Mouse (Mus musculus) CH12F3 (cell line): ENCODE data around the gene Gkn2.

ENCODE experiments used
- in situ Hi-C: fragments of 300-500 bp; cut with MboI; formaldehyde crosslinking; loops from 2 replicates; pipeline ENCODE4 v1.14.3; 2020; ENCODE audit warnings: low sequenced_read_pairs

Gene Gkn2

GRCm38 (mm10) chr6:87373057-87373456 is at the start of gene Gkn2:
Gene Gkn2 (plus strand): TSS chr6:87373357.
- in situ Hi-C loops, result no loop called here

DNA sequence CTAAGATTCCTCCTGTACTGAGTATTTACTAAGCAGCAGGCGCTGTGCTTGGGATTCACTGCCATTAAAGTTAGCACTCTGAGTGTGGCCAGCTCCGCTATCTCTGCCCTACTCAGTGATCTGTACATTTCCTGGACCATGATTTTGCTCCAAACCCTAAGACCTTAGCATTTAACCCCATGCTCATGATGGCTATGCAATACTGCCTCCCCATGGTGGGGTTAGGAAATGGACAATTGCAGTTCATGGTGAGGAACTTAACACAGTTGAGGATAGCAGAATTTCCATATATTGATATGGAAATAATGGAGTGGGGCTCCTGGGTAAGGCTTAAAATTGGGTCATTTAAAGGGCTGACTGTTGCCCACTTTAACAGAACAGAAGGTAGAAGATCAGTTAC is 49.8 kb upstream of the Gkn2 start:
- in situ Hi-C loops, result loop anchor here (10.0 kb wide), 1 partner anchor 219 kb away; the partner anchor contains the start of gene D6Ertd527e

DNA sequence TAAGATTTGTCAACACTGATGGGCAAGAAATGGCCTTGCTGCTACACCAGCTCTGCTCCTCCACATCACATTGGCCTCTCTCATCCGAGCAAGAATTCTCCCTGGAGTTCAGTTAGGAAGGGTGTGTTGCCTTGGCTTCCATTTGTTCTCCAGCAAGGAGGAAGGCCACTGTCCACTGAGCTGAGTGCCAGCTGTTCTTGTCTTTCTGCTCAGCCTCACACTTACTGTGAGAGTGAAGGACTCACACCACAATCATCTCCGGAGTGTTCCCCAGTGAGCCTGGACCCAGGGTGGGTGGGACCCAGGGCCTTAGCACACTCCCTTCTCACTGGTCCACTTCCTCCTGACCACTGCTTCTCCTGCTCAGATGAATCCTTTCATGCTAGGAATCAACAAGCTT is 46.2 kb upstream of the Gkn2 start:
- in situ Hi-C loops, result loop anchor here (10.0 kb wide), 1 partner anchor 222 kb away; the partner anchor contains the start of gene D6Ertd527e

DNA sequence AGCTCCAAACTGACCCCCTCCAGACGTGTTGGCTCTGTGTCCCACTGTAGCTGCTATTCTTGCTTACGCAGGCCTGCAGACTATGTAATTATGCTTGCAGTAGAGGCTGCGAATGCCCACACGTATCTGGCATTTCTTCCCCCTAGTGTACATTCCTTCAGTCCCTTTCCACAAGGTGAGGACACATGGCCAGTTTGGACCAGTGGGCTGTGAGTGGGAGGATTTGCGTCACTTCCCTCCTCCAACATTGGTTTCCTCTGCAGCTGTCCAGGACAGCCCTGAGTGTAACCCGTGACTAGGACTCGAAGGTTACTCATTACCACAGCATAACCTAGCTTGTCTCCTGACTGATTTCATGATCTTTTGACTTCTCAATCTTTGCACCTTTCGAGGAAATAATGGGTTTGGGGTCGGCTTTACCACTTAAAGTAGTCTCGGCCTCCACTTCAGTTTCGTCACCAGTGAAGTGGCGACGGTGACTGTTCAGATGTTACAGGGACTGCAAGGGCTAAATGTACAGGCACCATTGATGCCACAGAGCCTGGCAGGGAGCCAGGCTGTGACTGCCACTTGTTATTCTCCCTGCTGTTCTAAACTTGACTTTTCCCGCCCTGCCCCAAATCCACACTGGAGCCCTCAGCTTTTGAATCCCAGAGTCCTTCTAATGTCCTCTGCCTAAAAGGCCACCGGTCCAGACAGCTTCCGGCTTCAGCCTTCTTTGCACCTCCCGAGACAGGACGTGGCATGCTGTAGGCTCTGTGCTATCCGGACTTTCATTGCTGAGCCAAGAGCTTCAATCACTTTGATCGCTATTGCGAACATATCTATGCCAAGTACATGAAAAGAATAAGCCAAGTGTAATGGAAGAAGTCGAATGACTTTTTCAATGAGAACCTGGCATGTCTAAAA is 44.6 kb upstream of the Gkn2 start:
- in situ Hi-C loops, result loop anchor here (10.0 kb wide), 1 partner anchor 224 kb away; the partner anchor contains the start of gene D6Ertd527e

GRCm38 (mm10) chr6:87332380-87332779 is 40.8 kb upstream of the Gkn2 start:
- in situ Hi-C loops, result no loop called here

DNA sequence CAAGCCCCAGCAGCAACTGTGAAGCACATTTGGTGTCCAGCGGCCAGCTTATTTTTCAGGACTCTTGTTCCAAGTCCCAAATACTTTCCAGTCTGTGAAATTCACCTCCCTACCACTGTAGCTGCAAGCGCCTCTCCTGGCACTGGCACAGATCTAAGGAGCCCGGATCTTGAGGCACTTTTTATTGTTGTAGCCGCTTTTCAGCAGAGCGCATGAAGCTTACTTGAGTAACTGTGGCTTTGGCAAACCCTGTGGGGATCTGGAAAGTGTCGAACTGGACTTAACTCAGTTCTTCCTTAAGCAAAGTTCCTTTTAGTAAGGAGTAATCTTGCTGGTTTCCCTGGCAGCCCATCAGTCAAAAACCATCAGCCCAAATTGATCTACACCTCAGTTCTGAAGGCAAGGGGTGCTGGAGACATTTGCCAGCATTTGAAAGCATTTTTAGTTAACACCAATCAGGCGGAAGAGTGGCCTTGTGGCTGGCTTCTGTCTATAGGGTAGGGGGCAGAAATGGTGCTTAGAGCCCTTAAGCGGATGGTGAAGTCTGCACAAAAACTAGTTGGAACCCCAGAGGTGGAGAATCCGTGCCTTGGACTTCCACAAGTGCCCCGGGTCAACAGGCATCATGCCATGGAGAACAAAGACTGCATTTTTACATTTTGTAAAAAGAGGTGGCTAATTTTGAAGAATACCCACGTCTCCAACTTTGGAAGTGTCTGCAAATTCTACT is 38.6 kb upstream of the Gkn2 start:
- in situ Hi-C loops, result no loop called here

- in situ Hi-C loops, result no loop called here
These were observed 37.8 kb upstream of the Gkn2 start, which contains the start of gene Antxr1 for GRCm38 (mm10) chr6:87335091-87335934. Gene Antxr1 (minus strand): TSS chr6:87335821.

- in situ Hi-C loops, result no loop called here
These were observed 37.2 kb upstream of the Gkn2 start for GRCm38 (mm10) chr6:87335935-87336295.

DNA sequence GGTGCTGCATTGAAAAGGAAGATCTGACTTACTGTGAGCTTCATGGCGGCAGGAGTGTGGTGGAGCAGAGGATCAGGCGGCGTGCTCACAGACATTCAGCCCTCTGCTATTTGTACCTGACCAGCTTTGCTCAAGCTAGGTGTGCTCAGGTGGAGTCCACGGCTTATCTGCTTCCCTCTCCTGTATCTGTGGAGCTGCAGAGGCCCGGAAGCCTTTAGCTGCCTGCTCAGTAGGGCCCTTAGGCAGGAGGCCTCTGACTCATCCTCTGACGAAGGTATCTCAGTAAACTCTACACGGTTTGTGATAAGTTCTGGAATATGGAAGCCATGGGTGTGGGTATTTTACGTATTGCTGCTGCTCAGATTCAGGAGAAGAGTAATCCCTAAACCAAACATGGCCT is 22.3 kb upstream of the Gkn2 start, which contains the start of gene Gkn1:
Gene Gkn1, minus strand, starts transcription at position 114 of the 400 bp plus-strand sequence.
- in situ Hi-C loops, result no loop called here

GRCm38 (mm10) chr6:87354441-87354840 is 18.7 kb upstream of the Gkn2 start:
- in situ Hi-C loops, result no loop called here

DNA sequence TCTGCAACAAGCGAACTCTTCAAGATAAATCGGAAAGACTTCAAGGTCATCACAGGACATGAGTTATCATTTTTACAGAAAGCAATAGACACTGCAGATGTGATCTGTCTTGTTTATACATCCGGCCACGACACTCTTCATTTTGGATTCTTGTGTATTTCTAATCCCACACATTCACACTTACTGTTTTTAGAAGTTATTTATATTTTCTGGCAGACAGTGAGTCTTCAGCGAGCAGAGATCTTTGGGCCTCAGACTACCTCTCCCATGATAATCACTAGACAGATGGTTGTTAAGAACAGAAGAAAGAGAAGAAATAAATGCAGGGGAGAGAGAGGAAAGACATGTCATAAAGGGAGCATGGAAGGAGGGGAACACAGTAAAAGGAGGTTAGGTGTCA is 3.9 kb upstream of the Gkn2 start:
- in situ Hi-C loops, result no loop called here

DNA sequence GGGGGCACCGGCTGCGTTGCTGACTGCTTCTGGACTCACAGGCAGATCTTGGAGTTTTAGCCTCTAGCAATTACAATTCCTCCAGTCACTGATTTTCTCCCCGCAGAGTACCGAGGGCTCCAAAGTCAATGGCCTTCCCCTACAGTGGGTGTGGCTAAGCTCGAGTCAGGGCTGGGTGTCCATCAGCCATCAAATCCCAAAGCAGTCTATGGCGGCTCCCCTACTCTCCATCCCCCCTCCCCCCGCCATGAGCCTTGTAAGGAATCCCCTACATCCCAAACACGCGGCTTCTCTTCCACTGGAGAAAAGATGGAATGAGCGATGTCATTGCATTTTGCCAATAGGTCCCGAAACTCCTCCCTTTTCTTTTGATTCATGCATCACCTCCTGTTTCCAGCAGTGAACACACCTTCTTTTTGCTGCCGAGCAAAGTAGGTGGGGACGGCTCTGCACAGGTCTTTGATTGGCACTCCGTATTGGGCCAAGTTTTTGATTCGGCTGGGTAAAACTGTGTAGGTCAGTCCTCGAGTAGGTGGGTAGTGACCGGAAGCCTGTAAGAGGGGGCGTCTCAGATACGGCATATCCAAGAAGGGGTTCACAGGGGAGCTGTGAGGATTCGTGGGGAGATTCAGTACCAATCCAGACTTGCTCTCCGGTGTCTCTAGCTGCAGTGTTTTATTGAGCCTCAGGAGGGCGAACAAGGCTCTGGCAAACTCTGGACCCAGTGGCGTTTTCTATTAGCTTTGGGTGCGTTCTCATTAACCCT is 11.0 kb downstream of the Gkn2 start:
- in situ Hi-C loops, result no loop called here

- in situ Hi-C loops, result no loop called here
These were observed 11.6 kb downstream of the Gkn2 start for GRCm38 (mm10) chr6:87384761-87385160.

GRCm38 (mm10) chr6:87386203-87386602 is 13.0 kb downstream of the Gkn2 start:
- in situ Hi-C loops, result no loop called here

DNA sequence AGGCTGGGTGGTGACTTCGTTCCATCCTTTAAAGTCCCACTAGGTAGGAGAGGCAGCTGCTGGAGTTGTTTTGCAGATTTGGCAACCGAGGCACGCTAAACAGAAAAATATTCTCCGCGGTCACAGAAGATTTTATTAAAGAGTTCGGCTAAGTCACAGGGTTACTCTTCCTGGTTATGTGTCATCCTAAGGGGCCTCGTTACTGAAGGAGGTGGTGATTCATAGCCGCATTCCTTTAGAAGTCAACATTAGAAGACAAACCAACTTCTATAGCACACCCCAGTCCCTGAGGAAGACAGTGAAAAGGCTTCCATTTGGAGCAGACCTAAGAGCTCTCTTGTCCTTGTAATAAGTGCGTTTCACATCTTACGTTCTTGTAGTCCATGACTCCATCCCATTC is 13.5 kb downstream of the Gkn2 start:
- in situ Hi-C loops, result no loop called here

- in situ Hi-C loops, result no loop called here
These were observed 15.7 kb downstream of the Gkn2 start, which contains the start of gene Gkn3 for GRCm38 (mm10) chr6:87388877-87389276. Gene Gkn3 (minus strand): TSS chr6:87388935.

DNA sequence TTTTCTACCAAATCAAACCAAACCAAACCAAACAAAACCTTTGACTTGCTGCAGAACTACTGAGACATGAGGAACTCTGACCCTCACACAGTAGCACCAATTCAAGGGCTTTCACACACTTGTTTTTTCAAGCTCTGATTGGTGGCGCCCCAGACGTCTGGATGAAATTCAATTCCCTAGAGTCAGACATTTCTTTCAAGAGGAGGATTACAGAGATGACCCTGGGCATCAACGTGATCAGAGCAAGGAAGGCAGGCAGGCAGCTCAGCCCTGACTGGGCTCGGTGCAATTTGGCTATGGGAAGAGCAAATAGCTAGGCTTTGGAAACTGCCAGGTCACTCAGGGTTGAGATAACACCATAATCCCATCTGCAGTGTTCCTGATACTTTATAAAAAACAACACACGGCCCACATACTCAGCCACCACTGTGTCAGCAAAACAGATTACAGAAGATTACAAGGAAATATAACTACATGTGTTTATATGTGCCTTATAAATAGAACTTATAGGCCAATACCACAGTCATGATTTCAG is 16.4 kb downstream of the Gkn2 start:
- in situ Hi-C loops, result no loop called here

- in situ Hi-C loops, result no loop called here
These were observed 20.5 kb downstream of the Gkn2 start for GRCm38 (mm10) chr6:87393466-87394205.

DNA sequence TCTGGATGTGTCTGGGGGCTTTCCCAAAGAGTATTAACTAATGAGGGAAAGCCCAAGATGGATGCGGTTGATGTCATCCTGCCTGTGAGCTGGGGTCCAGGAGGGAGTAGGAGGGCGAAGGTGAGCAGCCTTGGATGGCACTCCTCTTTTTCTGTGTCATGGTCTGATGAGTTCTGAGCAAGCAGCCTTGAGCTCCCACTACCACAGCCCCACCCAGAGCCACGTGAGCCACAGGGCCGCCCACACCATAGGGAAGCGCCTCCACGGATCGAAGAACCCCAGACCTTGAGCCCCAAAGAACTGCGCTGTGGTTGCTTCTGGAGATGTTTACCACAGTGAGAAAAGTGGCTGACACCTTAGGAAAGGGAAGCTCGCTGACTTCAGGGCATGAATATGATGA is 21.6 kb downstream of the Gkn2 start:
- in situ Hi-C loops, result no loop called here
